Mouse (Mus musculus) retina, postnatal 1 day (tissue): Measurements from ENCODE around the gene Manf.

Experiments
- DNase-seq: peaks from one replicate; pipeline ENCODE4 v3.0.0-alpha.2; 2012

Gene Manf

DNA sequence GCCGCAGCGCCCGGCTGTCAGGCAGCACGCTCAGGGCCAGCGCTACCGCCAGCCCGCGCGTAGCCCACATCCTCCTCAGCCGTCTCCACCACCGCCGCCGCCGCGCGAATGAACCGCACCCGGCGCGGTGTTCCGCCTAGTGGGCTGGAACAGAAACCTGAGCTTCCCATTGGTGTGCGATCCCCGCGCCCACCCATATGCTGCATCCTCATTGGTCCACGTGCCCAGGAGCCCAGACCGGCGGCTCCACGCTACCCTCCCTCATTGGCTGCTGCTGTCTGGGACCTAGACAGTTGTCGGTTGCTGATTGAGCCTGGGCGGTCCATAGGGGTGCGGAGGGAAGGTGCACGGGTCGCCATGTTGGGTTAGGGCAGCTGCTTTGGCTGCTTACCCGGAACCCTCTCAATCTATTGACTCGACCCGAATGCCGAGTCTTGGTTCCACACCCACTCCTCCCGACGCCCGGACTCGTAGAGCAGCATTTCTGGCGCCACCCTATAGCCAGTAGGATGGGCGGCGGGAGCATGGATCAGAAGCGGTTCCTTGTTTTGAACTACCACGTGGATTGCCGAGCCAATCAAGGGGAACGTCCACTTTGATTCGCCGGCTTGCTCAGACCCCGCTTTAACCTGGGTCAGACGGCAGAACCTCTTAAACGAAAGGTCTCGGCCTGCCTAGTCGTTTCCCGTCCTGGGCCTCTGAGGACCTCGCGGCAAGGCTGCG, at the start of gene Manf:
Gene Manf, minus strand, starts transcription at position 151 of the 723 bp plus-strand sequence.
- peak; percentile 99 for DNase-seq

DNA sequence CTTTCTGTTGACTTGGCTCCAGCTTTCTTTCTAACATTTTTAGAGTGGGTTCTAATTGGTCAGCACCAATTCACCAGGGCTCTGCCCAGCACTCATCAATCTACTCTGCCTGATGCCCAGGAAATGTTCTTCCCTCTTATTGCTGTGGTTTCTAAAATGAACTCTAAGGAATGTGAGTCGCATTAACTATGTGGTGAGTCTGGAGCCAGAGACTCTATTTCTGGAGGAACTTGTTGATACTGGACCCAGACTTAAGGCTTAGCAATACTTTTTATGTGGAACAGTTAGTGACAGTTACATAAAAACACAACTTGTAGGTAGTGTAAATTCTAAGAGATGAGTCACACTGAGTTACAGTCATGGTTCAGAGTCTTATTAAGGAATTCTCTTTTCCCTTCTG, 43.2 kb upstream of the Manf start:
- no peak for DNase-seq

DNA sequence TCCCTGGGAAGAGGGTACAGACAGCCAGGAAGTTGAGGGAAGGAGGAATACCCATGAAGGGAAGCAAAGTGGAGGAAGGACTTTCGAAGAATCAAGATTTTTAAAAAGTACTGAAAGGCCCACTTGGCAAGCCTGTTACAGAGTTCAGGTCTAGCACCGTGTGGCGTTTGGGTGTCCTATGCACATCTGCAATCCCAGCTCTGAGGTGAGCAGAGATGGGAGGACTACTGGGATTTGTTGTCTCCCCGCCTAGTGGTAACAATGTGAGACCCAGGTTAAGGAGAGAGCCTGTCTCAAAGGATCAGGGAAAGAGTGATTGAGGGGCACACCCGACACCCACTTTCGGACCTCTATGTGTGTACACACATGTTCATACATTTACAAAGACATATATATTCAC, 23.1 kb upstream of the Manf start:
- no peak for DNase-seq

- DNase-seq, result no peak
Measured at GRCm38 (mm10) chr9:106913759-106914158, 22.0 kb upstream of the Manf start.

DNA sequence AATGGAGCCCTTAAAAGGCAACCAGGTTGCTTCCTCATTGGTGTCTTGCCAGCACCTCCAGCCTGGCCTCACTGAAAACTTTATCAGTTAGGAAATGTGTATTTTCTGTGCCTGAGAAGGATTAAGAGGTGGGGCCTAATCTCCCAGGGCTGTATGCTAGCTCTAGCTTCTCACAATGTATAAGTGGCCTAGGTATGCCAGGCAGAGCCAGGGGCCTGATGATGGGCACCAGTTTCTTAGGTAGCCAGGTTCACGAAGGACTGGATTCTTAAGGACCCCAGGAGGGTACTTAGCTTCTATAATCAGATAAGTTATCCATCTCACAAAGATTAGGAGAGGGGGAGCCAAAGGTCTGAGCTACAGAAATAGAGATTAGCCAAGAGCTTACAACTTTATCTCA, 19.8 kb upstream of the Manf start:
- no peak for DNase-seq

- no peak for DNase-seq
Measured at GRCm38 (mm10) chr9:106908715-106909114, 16.9 kb upstream of the Manf start.

- DNase-seq, result no peak
Measured at GRCm38 (mm10) chr9:106908174-106908573, 16.4 kb upstream of the Manf start.

DNA sequence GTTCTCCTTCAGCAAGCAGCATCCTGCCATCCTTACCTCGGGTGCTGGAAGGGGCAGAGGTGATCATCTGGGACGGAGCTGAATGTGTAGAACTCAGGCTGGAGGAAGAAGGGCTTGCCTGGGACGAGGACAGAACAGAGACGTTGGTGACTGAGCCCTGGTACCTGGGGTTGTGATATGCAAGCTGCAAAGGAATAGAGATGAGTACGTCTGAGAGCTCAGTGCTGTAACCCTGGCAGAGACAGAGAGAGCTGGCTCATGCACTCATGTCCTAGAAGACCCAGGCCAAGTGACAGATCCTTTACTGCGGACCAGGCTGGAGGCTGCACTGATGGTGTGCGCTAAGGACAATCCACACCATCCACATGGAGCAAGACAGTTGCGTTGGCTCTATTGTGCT, 14.8 kb upstream of the Manf start:
- no peak for DNase-seq

DNA sequence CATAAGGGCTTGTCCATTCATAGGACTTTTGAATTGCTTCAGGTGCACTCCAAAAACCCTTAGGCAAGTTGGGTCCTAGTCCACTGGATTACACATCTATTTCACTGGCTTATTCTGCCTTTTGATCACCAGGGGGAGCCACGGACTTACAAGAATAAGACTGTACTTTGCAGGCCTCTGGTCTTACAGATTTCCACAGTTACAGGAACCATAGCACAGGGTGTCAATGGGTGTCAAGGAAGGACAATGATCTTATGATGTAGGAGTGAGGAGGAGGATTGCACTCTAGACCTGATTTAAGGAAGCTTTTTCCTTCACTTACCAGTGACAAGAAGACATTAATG, 12.0 kb upstream of the Manf start:
- DNase-seq, result peak; percentile 76

GRCm38 (mm10) chr9:106903099-106903790, 11.5 kb upstream of the Manf start:
- no peak for DNase-seq

- DNase-seq, result no peak
Measured at GRCm38 (mm10) chr9:106901596-106901995, 9.8 kb upstream of the Manf start.

DNA sequence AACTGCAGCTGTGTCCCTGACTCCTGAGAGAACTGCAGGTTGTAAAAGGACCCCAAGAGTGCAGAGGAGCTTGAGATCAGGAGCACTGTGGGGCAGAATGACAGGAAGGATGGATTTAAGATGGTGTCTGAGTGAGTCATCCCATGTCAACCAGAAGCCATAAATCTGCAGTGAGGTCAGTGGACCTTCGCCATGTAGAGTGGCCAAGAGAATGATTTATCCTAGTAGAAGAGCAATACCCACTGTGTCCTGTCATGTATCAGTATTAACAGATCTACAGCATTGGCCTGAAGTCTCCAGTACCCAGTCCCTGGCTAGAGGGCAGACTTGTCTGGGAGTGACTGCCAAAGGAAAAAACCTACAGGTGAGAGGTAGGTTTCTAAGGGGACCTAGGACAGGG, 7.1 kb upstream of the Manf start:
- DNase-seq, result no peak

- no peak for DNase-seq
Measured at GRCm38 (mm10) chr9:106893327-106893726, 1.5 kb upstream of the Manf start.

DNA sequence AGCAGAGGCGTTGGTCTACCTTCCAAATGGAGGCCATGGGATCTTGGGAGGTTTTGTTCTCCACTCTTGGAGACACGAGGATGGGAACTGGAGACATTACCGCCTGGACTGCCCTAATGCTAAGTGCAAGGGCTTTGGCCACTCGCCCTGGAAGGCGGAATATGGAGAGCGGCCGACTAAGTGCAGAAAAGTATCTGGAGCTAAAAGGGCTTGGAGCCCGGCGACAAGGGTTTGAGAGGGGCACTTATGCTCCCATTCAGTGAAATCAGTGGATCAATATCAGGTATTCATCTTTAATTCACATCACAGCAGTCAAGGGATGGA, 735 bp upstream of the Manf start:
- no peak for DNase-seq

GRCm38 (mm10) chr9:106891341-106891741, 438 bp downstream of the Manf start:
- no peak for DNase-seq

DNA sequence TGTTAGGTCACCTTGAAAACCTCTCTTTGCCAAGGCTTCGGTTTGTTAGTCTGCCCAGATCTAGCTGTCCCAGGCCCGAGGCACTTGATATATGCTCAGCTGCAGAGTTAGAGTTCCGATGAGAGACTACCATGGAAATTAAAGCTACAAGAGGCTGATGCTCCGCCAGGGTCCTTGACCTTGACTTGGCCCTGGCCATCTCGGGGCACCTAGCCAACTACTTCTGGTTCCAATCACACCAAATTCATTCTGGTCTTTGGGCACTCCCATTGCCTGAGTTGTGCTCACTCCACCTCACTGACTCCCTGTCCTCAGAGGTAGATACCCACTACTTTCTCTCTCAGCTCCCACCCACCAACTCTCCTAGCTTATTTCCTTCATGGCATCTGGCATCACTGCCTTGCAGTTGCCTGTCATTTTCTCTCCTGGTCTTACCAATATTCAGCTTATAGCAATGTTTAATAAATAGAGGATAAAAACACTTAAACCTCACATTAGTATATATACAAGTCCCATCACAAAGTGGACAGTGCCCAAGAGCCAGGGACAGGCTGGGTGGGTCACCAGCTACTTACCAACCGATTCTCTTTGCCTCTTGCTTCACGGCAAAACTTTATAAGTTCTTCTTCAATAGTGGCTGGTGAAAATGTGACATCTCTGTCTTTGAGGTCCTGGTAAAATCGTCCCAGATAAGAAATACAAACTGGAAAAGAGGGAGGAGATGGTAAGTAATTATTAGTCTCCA, 1.1 kb downstream of the Manf start:
- no peak for DNase-seq

DNA sequence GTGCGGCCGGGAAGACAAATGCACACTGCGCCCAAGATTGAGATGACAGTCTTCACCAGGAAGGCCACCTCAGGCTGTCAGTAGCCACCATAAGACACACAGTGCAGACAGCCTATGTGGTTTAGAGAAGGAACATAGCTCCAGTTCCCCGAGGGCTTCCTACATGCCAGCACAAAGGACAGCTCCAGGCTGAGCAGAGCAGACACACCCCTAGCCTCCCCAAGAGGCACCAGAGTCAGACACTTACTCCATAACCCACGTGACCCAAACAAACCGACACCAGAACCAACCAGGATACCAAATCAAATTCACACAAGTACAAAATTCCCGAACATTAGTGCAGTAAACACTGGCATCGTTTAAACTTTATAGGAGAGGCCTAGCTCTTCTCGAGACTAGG, 2.5 kb downstream of the Manf start:
- DNase-seq, result no peak

GRCm38 (mm10) chr9:106888346-106888745, 3.4 kb downstream of the Manf start:
- no peak for DNase-seq

- DNase-seq, result peak; percentile 99
Measured at GRCm38 (mm10) chr9:106886828-106887702, 4.7 kb downstream of the Manf start, which contains the start of gene Rbm15b. Gene Rbm15b, minus strand, starts transcription at chr9:106887428.

DNA sequence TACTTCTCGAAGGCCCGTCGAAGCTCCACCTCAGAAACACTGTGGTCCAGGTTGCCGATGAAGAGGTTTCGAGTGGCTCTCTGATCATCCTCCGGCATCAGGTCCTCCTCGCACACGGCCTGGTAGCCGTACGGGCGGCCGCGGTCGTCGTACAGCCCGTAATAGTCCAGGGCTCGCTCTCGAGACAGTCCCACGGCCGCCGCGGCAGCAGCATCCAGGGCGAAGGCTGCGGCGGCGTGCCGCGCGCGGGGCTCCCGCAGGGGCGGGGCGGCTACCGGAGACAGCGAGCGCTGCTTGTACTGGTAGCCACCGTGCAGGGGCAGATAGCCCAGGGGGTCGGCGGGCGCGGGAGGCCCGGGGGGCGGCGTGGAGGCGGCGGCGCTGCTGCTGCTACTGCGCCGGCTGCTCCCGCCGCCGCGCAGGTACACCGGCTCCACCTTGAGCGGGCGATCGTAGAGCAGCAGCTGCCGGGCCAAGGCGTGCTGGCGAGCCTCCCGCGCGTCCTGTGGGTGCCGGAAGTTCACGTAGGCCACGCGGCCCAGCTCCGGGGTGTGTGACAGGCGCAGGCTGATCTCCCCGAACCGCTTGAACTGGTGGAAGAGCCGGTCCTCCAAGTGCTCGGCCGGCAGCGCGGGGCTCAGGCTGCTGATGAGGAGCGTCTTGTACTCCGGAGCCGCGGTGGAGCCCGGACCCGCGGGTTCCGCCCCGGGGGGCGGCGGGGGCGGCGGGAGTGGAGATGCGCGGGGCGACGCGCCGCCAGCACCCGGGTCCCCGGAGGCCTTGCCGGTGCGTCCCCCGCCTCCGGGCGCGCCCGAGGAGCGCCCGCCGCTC, 5.7 kb downstream of the Manf start:
- peak; percentile 52 for DNase-seq

- DNase-seq, result peak; percentile 34
Measured at GRCm38 (mm10) chr9:106884996-106885900, 6.5 kb downstream of the Manf start.
